Mouse (Mus musculus): ENCODE measurements around the gene Wdr1.
"Not testable (repeated sequence)": the region's sequence is repeated elsewhere in the genome, so short reads cannot be mapped to it uniquely, and the experiment has no call there.

Wdr1 gene

DNA sequence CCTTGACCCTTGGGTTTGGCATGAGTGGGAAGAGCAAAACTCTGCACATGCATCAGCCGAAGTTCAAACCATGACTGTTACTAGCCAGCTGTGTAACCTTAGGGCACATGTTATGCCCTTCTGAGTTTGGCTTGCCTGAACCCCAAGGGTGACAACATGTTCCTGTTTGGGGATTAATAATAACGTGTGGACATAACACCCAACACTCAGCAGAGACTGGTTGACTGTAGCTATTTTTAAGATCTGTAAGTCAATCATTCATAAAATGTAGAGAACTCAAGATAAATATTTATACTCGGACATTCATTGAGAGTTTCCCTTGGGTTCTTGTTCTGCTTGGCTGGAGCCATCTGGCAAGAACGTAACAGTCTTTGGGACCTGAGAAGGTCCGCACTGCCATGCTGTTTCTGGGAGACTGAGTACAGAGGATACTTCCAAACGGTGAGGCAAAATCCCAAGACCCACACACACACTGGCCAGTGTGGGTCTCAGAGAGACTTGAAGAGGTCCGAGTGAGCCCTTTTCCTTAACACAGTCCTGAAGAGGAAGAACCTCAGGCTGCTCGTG lies 66.4 kb downstream of the Wdr1 start:
- no peak for DNase-seq (ENCODE audit: low spot score in 2 of 2)

DNA sequence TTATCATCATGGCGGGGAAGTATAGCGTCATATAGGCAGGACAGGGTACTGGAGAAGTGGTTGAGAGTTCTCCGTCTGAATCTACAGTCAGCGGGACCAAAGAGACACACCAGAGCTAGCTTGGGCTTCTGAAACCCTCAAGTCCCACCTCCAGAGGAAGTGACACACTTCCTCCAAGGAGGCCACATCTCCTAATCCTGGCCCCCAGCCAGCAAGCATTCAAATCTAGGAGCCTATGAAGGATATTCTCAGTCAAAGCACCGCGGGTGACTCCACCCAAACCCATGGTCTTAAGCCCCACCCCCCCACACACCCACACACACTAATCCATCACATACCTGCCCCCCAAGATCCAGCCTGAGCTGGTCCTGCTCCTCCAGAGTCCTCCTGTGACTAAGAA lies 69.1 kb downstream of the Wdr1 start:
- no peak for DNase-seq (ENCODE audit: low spot score in 2 of 2)

DNA sequence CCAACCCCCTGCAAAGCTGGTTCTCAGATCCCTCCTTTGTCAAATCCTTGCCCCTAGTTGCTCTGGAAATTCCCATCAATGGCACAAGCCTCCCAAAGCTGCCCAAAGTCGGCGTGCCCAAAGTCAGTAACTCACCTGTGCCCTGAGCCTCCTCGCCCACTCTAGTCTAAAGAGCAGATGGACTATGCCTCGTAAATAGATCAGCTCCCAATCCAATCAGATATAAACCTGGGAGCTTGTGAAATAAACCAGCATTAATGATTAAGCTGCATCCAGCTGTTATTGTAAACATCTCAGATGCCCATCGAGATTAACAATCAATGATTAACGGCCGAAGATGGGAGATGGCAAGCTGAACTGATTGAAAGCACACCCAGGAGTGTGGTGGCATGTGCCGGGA lies 71.3 kb downstream of the Wdr1 start:
- DNase-seq (ENCODE audit: low spot score in 2 of 2), result no peak

DNA sequence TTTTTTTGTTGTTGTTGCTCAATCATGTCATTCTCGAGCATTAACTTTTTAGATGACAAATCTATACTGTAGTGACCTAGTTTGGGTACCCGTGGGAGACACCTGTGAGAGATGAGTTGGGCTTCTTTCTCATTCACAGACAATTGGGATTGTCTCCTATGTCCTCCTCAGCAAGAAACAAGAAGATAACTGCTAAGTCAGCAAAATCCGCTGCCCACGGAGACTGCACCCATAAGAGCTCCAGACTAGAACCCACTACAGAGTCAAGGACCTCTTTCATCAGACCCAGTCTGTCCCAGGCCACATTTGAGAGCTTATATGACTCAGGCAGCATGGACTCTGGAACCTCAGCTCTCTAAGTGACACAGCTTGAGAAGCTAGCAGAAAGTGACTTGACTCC lies 73.3 kb downstream of the Wdr1 start:
- no peak for DNase-seq (ENCODE audit: low spot score in 2 of 2)

- no peak for DNase-seq (ENCODE audit: low spot score in 2 of 2)
Observed at GRCm38 (mm10) chr5:38488673-38489615, 74.1 kb downstream of the Wdr1 start.

DNA sequence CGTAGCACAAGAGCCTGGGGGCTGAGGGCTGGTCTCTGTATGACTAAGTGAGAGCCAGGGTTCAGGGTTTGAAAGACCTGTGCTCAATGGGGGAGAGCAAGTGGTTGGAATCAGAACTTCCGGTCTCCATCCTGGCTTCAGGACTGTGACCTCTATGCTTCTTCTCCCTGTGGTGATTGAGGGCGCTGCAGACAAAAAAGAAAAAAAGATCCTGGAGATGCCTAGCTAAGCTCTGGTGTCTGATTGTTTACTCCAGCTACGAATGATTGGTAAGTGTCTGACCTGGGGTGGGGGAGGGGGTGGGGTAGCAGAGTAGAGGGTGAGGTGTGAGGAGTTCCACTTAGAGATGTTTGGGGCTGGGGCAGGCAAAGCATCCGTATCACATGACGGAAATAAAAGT lies 75.0 kb downstream of the Wdr1 start:
- no peak for DNase-seq (ENCODE audit: low spot score in 2 of 2)

- DNase-seq (ENCODE audit: low spot score in 2 of 2), result no peak
Observed at GRCm38 (mm10) chr5:38487247-38487646, 75.8 kb downstream of the Wdr1 start.

GRCm38 (mm10) chr5:38485946-38486345 lies 77.1 kb downstream of the Wdr1 start:
- DNase-seq (ENCODE audit: low spot score in 2 of 2), result no peak

- DNase-seq (ENCODE audit: low spot score in 2 of 2), result no peak
Observed at GRCm38 (mm10) chr5:38483518-38484110, 79.4 kb downstream of the Wdr1 start.

DNA sequence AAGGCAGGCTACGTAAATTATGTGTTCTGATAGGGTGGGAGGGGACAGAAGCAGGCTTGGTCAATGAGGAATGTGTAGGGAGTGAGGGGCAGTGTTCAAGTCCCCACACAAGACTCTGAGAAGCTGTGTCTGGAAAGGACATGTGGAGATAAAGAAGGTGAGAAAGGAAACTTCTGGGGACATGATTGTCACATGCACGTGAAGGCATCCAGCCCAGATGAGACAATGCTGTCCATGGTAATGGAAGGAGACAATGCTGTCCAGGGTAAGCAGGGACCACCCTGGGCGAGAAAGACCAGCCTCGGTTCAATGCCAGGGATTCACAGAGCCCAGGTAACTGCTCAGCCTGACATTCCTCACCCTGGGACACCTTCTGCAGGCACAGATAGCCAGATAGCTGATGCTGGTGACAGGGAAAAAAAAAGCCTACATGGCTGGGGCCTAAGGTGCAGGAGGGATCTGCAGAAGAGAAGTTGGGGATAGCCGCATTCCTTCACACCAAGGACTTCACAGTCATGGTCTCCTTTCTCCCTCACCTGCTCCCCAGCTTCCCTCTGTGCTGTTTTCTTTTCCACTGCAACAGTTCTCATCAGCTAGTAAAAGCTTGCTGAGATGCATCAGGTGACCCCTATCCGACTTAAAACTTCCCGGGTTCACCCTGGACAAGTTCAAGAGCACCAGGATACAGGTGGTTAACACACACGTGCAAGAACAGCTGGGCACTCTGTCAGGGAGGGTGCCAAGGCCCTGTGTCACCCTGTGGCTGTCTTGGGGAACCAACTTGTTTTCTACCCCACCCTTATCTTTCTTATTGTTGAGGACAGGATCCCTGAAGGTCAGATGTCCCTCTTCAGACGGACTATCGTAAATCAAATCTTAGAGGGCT lies 82.0 kb downstream of the Wdr1 start:
- DNase-seq (ENCODE audit: low spot score in 2 of 2), result no peak

- DNase-seq (ENCODE audit: low spot score in 2 of 2), result peak; percentile 53 to 62
Observed at GRCm38 (mm10) chr5:38479908-38480725, 82.9 kb downstream of the Wdr1 start.

GRCm38 (mm10) chr5:38479545-38479907 lies 83.5 kb downstream of the Wdr1 start:
- DNase-seq (ENCODE audit: low spot score in 2 of 2), result not testable (repeated sequence)

DNA sequence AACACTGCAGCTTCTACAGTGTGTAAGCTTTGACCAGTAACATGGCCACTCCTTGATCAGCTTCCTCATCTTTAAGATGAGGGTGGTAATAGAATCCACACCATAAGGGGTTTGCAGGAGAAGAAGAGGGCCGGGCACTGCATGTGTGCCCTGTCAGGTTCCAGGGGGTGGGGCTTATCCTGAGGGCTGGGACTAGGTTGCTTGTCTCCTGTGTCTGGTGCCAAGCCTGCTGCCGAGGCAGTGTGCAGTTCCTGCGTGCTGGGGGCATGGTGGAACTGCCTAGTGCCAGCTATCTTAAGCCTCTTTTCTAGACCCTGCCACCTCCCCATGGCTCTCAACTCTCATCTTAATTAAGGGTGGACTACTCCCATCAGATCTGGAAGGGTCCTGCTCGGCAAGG lies 84.0 kb downstream of the Wdr1 start:
- peak; percentile 34 to 37 for DNase-seq (ENCODE audit: low spot score in 2 of 2)

DNA sequence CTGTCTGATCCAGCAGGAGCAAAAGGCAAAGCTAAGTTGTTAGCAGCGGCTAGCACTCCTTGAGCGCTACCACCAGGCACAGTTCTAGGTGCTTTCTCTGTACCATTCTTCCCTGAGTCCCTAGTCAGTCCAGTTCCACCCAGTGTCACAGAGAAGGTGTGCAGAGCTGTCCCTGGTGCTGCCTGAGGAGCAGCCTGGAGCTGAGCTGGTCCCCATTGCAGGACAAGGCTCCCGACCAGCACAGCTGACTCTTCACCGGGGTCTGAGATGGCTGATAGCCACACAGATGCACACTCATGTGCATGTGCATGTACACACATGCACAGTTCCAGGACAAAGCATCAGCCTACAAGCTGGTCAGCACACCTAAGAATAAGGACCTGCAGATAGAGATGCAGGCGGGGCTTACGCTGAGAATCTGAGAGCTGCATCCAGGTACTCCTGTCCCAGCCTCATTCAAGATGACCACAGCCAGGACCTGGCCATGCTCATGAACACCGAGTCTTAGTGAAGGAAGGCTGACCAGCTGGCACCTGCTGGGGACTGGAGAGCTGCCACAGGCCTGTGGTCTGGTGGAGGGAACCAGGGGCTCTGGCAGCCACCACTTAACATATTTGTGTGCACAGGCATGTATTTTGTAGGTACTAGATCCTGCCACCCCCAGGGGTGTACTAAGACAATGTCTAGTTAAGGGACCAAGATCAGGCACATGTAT lies 85.1 kb downstream of the Wdr1 start:
- no peak for DNase-seq (ENCODE audit: low spot score in 2 of 2)

DNA sequence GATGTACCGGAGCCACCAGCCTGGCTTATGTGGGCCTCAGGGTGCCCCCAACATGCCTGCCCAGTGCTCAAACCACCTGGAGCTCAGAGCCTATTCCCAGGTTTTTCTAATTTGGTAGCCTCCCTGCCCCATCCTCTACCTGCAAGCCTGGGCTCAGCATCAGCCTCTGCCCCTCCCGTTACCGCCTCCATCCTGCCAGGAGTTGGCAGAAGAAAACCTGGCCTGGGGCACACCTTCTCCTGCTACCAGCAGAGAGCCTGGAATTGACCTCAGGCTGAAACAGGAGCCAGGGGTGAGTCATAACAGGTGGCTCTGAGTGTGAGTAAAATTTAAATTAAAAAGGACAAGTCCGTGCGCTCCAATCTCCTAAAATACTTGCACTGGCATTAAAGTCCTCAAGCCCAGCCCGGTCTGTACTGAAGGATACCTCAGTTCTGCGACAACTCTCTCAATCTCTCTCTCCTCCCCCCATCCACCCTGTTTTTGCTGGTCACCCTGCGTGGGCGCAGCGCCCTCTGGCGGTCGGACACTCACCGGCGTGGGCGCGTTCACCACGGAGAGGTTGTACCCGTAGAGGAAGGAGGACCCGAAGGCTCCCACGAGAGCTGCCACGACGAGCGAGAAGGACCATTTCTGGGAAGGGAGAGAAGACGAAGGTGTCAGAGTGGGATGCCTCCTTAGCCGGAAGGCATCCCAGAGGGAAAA lies 86.0 kb downstream of the Wdr1 start:
- peak; percentile 34 to 60 for DNase-seq (ENCODE audit: low spot score in 2 of 2)
